Mouse (Mus musculus) heart, adult 18-20 months (tissue): Measurements from ENCODE around the gene Fndc3b. TPM values are rescaled to one million over a fixed set of nuclear protein-coding genes. Genes with fewer than 3 reads are reported as not detected.
A peak's percentile ranks its signal among the peaks of the same experiment; 100 is the strongest.

Experiments
- DNase-seq, 2 experiments: peaks; one replicate each; pipeline ENCODE4 v3.0.0; 2021 to 2022; ENCODE audit warnings: mixed read lengths in 1 of 2
- total RNA-seq, 2 experiments: library from RNA; stranded (reverse); gene quantifications; 2 replicates each; pipeline ENCODE4 v1.2.3; 2021

The Fndc3b gene
- total RNA-seq, 2 experiments from 2014 or later: 49.0 to 50.5 TPM

DNA sequence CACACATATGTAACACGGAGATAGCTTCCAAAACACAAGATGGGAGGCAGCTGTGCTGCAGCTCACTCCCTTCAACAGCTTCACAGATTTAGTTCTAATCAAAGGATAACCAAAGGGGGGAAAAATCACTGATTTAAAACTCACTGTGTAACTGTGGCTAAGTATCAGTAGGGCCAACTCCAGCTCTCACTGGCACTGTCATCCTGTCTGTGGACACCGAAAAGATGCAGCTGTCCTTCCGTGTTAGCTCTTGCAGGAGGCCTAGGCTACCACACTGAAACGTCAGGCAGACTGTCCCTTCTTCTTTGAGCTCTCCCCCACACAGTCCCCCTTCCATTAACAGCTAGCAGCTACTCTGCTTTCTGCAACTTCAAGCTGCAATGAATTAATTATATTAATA lies 89.9 kb downstream of the Fndc3b start:
- no peak for DNase-seq

DNA sequence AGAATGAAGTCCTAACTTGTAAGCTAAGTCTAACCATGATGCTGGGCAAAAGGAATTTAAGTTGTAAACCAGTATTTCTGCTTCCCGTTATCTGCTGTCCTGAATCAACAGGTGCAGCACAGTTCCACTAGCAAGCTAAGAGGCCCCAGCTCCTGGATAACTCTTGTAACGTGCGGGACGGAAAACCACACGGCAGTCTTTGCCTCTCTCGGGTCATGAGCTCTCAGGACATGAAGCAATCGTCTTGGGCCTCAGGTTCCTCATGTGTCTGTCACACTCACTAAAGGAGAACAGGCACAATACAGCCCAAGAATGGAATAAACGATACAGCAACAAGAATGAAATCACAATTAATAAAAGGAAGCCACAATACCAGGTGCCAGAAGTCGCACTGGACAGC lies 93.4 kb downstream of the Fndc3b start:
- DNase-seq: peak in 1 of 2 experiments; percentile 29

DNA sequence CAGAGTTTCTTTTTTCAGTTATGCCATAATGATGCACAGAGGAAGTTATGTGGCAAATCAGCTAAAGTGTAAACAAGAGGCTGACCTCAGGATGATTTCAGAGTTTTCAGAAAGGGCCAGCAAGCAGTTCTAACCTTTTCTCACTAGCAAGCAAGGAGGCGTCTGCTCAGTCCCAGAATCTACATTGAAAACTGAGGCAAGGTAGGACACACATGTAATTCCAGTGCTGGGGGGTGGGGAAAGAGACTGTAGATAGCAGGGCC lies 93.9 kb downstream of the Fndc3b start:
- no peak for DNase-seq

DNA sequence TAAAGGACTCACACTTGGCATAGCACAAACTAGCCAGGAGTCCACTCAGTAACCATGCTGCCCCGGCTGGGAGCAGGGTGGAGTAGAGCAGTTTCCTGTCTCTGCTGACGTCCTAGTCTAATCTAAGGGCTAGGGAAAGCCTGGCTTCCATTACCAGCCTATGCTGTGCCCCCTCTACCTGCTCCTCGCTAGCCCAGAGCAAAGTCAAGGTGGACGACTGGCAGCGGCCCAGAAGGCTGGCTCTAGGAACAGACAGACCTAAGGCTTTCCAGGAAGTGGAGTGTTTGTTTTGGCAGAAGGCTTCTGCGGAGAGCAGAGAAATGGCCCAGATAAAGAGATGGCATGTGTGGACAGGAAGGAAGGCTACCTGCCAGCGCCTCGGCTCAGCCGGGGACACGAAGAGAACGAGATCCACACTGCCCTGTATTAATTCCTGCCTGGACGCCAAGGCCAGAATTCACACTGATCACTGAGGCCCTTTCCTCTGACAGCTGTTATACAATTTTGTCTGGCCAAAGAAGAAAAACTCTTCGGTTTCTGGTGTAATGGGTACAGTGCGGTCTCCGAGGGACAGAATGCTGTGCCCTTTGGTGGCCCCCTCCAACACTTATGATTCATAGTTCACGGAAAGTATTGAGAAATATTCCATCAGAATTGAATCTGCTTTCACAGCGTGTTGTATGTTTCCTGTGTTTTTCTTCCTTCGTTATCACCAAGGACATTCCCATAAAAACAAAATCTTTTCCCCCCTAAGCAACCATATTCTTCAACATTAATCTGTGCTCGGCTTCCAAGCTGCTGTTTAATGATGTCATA lies 94.5 kb downstream of the Fndc3b start:
- DNase-seq: peak; percentile 84 to 85

DNA sequence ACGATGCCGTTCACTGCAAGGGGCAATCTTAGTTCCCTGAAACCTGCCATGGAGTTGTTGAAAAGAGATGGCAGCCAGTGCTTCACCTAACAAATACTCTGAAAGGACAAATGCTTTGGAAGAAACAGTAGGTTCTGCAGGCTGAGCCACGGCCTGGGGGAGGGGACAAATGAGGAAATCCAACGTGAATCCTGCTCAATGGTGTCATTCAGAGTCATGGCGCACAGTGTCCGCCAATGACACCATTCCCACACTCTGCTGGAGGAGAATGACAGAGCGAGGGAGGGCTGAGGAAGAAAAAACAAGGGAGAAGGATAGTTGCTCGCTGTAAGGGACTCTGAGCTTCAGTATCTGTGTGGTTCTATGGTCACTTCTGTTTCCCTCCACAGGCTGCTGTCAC lies 95.6 kb downstream of the Fndc3b start:
- no peak for DNase-seq

DNA sequence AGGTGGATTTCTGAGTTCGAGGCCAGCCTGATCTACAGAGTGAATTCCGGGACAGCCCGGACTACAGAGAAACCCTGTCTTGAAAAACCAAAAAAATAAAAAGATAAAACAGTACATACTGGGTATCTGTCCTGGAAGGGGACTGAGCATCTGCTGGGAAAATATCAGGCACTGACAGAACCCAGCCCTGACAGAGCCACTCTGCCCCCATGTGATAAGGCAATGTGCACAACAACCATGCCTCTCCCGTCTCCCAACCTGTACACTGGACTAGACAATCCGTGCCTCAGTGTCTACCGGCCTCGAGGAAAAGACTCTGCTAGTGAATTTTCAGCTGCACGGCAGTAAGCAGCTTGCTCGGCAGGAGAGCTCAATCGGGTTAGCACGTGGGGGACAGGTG lies 97.3 kb downstream of the Fndc3b start:
- no peak for DNase-seq

DNA sequence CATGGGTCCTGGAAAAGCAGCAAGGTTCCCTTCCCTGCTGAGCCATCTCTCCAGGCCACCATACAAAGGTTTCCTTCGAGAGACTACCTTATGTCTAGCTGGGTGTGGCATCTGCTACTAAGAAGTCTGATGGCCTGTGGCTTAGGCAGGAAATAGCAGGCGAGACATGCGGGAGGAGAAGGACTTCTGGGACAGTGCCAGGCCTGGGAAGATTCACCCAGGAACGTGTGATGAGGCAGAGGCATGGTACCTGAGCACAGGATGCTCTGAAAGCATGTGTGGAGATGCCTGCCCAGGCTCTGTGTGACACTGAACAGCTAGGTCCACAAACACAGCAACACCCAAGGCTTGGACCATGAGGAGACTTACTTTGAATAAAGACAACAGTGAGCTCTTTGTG lies 98.1 kb downstream of the Fndc3b start:
- DNase-seq: no peak

DNA sequence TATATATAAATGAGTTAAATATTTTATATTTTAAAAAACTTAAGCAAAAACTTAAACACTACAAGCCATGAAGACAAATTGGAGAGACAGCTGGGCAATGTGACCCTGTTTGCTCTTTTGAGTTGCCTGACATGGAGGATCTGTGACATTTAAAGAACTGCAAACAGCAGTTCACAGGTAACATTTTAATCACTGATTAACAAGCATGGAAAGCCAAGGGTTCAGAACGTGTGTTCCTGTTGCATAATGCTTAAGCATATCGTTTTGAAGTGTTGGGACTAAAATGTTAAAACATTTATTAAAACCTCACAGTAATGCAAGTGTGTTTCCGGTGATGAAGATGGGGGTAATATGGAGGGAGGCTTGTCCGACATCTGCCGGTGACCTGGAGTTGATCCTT lies 99.1 kb downstream of the Fndc3b start:
- DNase-seq: no peak

DNA sequence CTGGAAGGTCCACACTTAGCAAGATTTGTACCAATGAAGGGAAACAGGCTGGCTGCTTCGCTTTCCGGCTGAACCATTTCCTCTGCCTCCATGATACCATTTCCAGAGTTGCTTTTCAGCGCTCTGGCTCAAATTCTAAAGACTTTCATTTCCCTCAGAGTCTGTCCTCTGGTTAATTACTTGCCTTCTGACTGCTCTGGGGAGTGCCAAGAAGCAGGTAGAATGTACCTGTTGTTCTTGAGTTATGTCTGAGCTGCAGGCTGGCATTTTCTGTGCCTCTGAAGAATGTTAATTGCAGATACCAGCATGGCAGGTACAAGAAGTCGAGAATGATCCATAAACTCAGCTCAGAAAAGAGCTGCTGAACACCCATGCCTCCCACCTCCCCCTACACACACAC lies 100.6 kb downstream of the Fndc3b start:
- DNase-seq: no peak

DNA sequence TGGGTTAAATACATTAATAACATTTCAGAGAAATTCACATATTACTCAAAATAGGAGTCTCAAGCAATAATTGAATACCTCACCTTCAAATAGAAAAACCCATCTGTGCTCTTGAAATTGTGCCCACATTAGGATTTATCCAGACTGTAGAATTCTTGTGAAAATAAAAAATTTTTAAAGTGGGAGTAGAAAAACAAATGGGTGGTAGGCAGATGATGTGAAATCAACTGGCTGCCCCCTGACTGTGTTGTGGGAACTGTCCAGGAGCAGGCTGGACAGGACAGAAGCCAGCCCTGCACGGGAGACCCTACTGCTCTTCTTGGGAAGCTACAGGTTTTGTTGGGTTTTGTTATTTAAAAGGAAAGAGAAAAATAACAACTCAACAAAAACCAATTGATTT lies 101.0 kb downstream of the Fndc3b start:
- DNase-seq: no peak

DNA sequence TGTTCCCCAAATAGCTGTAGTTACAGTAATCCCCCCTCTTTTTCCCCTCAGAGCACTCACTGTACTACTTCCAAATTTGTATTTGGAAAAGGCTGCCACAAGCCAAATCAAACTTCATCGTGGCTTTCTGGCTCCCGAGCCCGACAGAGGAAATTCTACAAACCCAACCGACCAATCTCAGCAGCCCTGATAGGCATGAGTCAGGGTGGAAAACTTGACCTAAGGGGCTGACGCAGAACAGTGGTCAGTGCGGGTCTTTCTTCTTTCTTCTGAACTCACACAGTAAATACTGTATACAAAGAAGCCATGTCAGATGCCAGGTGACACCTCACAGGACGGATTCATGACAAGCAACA lies 103.3 kb downstream of the Fndc3b start:
- peak; percentile 63 to 65 for DNase-seq

DNA sequence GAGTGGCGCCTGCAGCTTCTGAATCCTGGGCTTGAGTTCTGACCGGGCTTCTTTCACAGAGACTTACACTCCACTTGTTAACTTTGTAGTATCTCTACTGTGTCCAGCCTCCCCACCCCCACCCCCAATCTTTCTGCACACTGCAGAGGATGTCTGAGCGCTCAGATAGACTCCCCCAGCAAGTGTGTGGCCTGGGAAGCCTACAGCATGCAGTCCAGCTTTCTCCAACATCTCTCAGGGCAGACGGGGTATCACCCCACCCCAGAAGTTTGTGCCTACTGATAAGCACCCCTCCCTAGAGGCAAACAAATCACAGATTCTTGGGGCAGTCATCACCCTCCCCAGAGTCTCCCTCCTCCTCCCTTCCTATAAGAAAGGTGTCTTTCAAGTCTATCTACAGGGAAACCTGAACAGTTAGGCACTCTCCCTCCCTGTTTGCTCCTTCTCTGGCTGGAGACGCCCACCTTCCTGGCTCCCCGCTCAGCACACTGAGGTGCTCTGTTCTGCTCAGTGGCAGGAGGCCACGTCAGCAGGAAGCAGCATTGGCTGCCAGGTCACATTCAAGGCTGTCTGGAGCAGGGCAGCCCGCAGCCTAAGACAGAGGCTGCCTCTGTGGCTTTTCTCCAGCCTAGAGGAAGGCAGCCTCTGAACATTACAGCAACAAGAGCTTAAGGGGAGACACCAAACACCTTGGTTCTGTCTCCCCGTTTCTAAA lies 103.9 kb downstream of the Fndc3b start:
- DNase-seq: peak; percentile 69 to 81

DNA sequence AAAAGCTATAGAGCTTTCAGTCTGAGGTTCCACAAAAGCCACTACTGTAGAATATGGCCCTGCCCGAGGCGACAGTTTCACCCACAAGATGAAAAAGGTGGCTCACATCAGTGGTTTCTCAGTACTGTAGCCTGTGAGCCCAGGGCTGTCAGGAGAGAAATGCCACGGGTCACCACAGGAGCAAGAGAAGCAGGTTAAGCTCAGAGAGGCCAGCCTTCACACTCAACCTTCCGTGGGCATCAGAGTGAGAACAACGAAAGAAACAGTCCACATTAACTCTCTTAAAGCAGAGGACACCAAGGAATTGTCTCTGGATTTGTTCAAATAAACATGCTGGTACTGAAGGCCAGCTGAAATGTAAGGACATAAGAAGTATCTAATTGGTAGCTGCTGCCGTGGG lies 104.5 kb downstream of the Fndc3b start:
- no peak for DNase-seq

DNA sequence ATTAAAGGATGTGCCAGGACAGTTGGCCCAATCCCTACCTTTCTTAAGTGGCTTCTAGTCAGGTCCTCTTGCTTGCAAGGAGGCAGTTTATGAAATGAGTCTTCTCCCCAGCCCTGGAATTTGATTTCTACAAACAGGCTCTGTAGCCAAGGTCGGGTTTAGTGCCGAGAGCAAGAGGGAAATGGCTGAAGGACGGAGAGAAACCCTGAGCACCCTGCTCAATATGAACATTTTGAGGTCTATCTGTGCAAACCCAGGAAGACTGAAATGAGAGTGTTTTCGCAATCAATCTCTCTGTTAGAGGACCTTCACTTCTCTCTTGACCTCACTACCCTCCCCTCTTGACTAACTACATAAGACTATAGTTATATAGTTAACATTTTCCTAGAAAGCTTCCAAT lies 105.5 kb downstream of the Fndc3b start:
- DNase-seq: no peak

DNA sequence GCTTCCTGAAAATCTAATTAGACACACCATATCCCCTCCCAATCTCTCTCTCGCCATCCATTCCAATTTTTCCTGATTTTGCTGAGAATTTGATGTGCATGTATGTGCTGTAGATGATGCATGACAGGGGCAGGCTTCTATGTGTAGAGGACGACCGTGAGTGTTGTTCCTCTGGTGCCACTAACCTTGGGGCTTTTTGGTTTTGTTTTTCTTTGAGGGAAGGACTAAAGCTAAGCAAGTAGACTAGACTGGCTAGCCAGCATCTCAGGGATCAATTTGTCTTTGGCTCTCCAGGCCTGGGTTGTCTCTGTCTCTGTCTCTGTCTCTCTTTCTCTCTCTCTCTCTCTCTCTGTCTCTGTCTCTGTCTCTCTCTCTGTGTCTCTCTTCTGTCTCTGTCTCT lies 106.0 kb downstream of the Fndc3b start:
- no peak for DNase-seq

DNA sequence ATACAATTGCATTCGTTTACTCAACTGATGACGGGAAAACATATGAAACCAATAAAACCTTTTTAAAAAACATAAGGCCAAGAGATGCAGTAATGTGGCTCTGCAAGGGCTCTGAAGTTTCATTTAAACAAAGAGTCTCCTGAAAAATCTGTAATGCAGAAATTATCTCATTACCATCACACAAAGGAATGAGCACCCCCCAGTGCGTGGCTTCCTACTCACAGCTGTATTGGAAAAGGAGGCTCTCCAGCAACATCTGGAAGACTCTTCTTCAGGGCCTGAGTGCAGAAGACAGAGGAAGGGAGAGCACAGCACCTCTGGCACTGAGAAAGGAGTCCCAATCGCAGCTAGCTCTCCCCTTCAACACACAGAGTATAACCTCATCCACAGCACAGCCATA lies 106.5 kb downstream of the Fndc3b start:
- no peak for DNase-seq

DNA sequence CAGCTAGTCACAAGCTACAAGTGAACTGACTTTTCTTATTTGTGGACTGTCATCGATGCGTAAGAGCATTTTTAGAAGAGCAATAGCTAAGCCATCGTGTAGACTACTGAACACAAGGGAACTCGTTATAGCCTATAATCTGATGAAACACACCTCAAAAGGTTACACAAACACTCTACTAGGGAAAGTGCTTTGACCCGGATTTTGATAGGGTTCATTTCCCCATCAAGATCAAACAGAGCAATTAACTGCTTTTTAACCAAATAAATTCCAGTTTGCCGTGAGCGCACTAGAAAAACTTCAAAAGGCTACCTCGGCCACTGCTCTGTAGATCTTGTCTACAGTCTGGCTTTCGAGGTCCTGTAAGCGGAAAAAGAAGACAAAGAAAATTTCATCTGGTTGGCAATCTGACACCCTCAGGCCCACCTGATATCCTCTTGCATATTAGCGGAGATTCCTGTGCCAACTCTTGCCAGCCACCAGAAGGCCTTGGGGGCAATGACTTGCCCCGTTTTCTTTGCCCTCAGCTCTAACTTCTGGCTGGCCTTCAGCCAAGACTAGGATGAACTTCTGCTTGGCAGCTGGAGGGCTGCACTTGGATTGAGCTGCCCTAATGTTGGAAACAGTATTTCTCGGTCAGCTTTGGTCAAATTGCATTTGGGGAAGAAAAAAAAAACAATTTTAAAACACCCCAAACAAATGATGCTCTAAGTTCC lies 107.0 kb downstream of the Fndc3b start:
- DNase-seq: no peak

DNA sequence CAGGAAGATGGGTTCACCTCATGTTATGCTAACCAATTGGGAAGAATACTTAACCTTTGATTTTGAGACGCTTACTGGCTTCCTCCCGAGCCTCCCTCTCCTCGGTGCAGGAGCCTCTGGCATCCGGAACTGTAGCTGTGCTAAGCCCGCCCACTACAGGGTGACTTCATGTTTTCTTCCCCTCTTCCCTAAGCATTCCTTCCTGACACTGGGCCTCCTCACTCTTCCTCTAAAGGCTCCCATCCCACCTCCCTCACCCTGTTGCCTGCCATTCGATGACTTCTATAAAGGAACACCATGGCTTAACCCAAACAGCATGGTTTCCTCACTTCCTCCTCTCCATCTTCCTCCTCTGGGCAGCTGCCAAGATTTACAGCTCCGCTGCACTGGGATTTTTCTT lies 110.5 kb downstream of the Fndc3b start:
- peak in 1 of 2 experiments; percentile 38 for DNase-seq

DNA sequence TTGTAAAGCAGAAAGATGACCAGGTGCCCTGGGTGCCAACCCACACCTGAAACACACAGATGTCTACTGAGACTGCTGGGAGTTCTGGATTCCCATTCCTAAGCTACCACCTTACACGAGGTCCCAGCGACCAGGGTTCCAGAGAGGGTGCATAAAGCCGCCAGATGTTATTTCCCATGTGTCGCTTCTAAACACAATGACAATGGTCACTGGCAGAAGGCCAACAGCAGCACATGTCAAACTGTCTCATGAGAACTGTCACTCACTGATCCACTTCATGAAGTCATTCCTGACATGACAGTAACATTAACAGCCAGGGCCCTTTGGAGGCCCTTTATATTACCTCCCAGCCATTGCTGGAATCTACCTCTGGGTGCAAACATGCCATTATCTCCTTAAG lies 110.9 kb downstream of the Fndc3b start:
- DNase-seq: peak in 1 of 2 experiments; percentile 35

DNA sequence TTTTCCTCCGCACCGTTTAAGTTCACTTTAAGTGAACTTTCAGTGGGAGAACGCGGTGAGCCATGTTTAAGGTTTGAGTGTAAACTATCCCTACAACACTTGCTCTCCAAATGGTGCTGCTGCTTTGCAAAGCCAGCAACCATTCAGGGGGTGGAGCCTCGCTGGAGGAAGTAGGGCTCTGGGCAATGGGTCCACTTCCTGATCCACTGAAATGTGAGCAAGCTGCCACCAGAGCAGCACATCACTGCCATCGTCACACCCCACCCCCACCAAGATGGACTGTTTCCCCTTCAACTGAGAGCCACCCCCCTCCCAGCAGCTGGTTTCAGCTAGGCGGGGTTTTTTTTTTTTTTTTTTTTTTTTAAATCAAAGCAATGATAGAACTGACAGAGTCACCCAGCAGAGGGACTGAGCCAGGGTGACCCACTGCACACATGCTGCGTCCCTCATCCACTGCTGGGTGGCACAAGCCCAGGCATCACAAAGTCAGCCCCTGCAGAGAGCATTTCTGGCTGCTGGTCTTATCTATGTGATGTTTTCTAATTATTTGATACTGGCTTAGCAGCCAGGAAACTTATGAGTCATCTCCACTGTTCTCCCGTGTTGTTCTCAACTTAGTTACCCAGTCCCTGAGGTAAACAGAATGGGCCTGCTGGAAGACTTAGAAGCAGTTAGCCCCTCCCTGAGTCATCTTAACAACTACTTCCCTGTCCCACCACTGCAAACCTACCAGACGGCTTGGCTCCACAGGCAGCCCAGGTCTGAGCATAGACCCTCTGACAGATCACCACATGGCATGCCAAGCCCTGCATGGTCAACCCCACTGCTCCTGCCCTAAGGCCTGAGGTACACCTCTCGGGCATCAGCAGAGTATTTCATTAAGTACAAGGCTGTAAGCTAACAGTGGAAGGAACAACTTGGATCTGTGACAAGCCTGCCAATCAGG lies 112.4 kb downstream of the Fndc3b start:
- peak in 1 of 2 experiments; percentile 61 for DNase-seq

DNA sequence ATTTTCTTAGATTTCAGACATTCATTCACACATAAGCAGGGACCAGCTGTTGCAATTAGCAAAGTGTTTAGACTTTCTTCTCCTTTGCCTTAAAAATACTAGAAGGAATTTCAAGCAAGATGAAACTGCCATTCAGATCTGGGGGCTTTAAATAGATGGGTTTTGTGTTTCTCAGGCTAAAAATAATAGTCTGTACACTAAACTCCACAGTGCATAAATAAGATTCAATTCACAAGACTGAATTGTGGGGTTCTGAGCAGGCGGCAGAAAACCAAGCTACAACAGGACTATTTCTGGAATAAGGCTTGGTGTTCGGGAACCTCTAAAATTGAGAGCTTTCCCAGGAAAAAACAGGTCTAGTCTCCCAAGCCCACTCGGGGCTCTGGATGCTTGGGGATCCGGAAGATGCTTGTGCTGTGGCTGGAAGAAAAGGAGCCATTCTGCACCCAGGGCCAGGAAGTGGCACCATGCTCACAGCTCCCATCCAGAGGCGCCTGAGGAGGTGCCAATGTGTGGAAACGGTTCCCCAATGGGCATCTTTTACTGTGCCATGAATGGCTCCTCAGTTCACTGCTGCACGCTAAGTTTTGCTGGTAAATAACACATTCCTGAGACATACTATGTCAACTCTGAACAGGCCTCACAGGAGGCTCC lies 117.5 kb downstream of the Fndc3b start:
- DNase-seq: no peak
